Comparison of ENCODE assay signal across 15 mouse cellular contexts in the genomic region with DNA sequence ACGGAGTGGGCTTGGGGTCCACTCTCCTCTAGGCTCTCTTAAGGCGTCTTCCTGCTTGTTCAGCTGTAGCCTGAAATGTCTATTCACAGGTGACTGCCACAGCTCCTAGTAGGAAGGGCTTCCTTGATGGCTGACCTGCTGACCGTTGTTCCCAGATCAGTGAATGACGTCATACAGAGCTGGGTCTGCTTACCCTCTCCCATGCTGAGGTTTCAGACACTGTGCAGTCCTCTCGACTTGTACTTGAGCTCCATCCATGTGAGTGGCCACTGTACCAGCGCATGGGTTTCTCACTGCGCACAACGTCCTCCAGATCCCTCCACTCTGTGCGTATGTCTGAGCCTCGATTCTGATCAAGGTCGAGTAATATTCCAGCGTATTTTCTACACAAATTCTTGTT. TPM values are rescaled to one million over a fixed set of nuclear protein-coding genes. Genes with fewer than 3 reads are reported as not detected.
DNase-seq lines count a peak whose midpoint lies in the region; ATAC-seq lines count a peak whose summit lies in the region.
"Had no signal": no experiment of that assay in that cellular context is flagged by ENCODE, and none has a peak within 500 bp of the region (broad histone marks: within the 10 kb centered on the region; RNA-seq: fewer than 3 reads in every experiment).

No protein-coding gene starts in this region.

- WGBS in kidney, embryonic 14.5 days: 71% methylated on average over 12 of the region's 12 CpGs
- 51% methylated on average over 12 of the region's 12 CpGs for WGBS in liver, embryonic 12.5 days (ENCODE audit: insufficient replicate concordance)

- H3K27ac ChIP-seq in kidney, embryonic 14.5 days (ENCODE audit: low read depth, low read length): 0 out of 2 replicates have a peak overlapping the region, but pooled peaks have one; percentile 17
- peak overlapping the region; percentile 64 for H3K27ac ChIP-seq in liver, embryonic 12.5 days
- H3K27ac ChIP-seq: forebrain, embryonic 10.5 days had no signal

- no peak overlapping the region for H3K9ac ChIP-seq in kidney, embryonic 14.5 days (ENCODE audit: low read depth, low read length)
- H3K9ac ChIP-seq in liver, embryonic 12.5 days: no peak overlapping the region

- no peaks in the 10 kb centered on the region for H3K4me1 ChIP-seq in kidney, embryonic 14.5 days (ENCODE audit: control insufficient read depth, insufficient read depth, low read length)
- H3K4me1 ChIP-seq in liver, embryonic 12.5 days: peaks cover 24% of the 10 kb centered on the region

- DNase-seq in embryo, embryonic 10.5 days (ENCODE audit: low spot score): peak; percentile 16
- DNase-seq in embryo, embryonic 9.5 days (ENCODE audit: extremely low spot score): no peak
- no peak for DNase-seq in kidney, adult 8-10 months
- peak; percentile 58 for DNase-seq in MN1 (ENCODE audit: low spot score)
- no peak for DNase-seq in adrenal gland, postnatal 36 days
- DNase-seq in neural tube, embryonic 10.5 days (ENCODE audit: extremely low spot score, low spot score): no peak
- DNase-seq: cerebellum, postnatal 14 days; gastrocnemius, postnatal 25 days; kidney, adult 2 months; right cerebral cortex, postnatal 25 days had no signal

- no peak for ATAC-seq in kidney, embryonic 14.5 days (ENCODE audit: low FRiP score, low TSS enrichment)
- peak; percentile 16; the same call in 1 of the 2 replicates for ATAC-seq in liver, embryonic 12.5 days

- no peaks in the 10 kb centered on the region for H3K9me3 ChIP-seq in kidney, embryonic 14.5 days (ENCODE audit: control insufficient read depth, low read length)
- H3K9me3 ChIP-seq in liver, embryonic 12.5 days (replicated peaks): no peaks in the 10 kb centered on the region
- H3K9me3 ChIP-seq: forebrain, embryonic 10.5 days had no signal

- no peak overlapping the region for H3K4me3 ChIP-seq in kidney, embryonic 14.5 days (ENCODE audit: low read length)
- no peak overlapping the region for H3K4me3 ChIP-seq in liver, embryonic 12.5 days
- H3K4me3 ChIP-seq: forebrain, embryonic 10.5 days had no signal

- peaks cover 85% of the 10 kb centered on the region for H3K36me3 ChIP-seq in kidney, embryonic 14.5 days (ENCODE audit: control insufficient read depth, insufficient read depth, low read length)
- peaks cover 94% of the 10 kb centered on the region for H3K36me3 ChIP-seq in liver, embryonic 12.5 days

- no peaks in the 10 kb centered on the region for H3K27me3 ChIP-seq in kidney, embryonic 14.5 days (ENCODE audit: control insufficient read depth, insufficient read depth, low read length)
- no peaks in the 10 kb centered on the region for H3K27me3 ChIP-seq in liver, embryonic 12.5 days (replicated peaks)

- H3K4me2 ChIP-seq in kidney, embryonic 14.5 days (replicated peaks; ENCODE audit: low read depth, low read length): no peak overlapping the region
- no peak overlapping the region for H3K4me2 ChIP-seq in liver, embryonic 12.5 days

RNA-seq across cellular contexts. Expression of gene Pias4, which starts 15.1 kb away (rescaled TPM):
- 45.3 and 48.4 TPM in 2 replicates for polyA plus RNA-seq in kidney, embryonic 14.5 days (2014; fragmentation: Nextera tagmentation; extraction: Ambion mirVana)
- polyA plus RNA-seq in liver, embryonic 12.5 days (2016; fragmentation: Nextera tagmentation; extraction: Ambion mirVana): 28.9 and 29.7 TPM in 2 replicates
- total RNA-seq in adrenal gland, postnatal 36 days (2021): 10 to 100 TPM; 26.7 to 28.2 TPM

RNA-seq across cellular contexts. Expression of gene Zbtb7a, which starts 17.6 kb away (rescaled TPM):
- 16.1 and 18.1 TPM in 2 replicates for polyA plus RNA-seq in kidney, embryonic 14.5 days (2014; fragmentation: Nextera tagmentation; extraction: Ambion mirVana)
- 74.0 and 76.0 TPM in 2 replicates for polyA plus RNA-seq in liver, embryonic 12.5 days (2016; fragmentation: Nextera tagmentation; extraction: Ambion mirVana)
- total RNA-seq in adrenal gland, postnatal 36 days (2021): 10 to 100 TPM; 69.9 to 84.0 TPM

RNA-seq across cellular contexts. Expression of gene Eef2, which starts 23.8 kb away (rescaled TPM):
- polyA plus RNA-seq in kidney, embryonic 14.5 days (2014; fragmentation: Nextera tagmentation; extraction: Ambion mirVana): 465 and 473 TPM in 2 replicates
- 440 and 450 TPM in 2 replicates for polyA plus RNA-seq in liver, embryonic 12.5 days (2016; fragmentation: Nextera tagmentation; extraction: Ambion mirVana)
- total RNA-seq in adrenal gland, postnatal 36 days (2021): 1,000 to 10,000 TPM; 1,540 to 1,602 TPM

RNA-seq across cellular contexts. Expression of gene Dapk3, which starts 30.2 kb away (rescaled TPM):
- polyA plus RNA-seq in kidney, embryonic 14.5 days (2014; fragmentation: Nextera tagmentation; extraction: Ambion mirVana): 45.7 and 58.0 TPM in 2 replicates
- polyA plus RNA-seq in liver, embryonic 12.5 days (2016; fragmentation: Nextera tagmentation; extraction: Ambion mirVana): 41.7 TPM in 2 replicates
- total RNA-seq in adrenal gland, postnatal 36 days (2021): 10 to 100 TPM; 77.1 to 78.2 TPM

RNA-seq across cellular contexts. Expression of gene 4930442H23Rik, which starts 31.0 kb away (rescaled TPM):
- not detected in 2 replicates for polyA plus RNA-seq in kidney, embryonic 14.5 days (2014; fragmentation: Nextera tagmentation; extraction: Ambion mirVana)
- not detected in 2 replicates for polyA plus RNA-seq in liver, embryonic 12.5 days (2016; fragmentation: Nextera tagmentation; extraction: Ambion mirVana)
- not detected for total RNA-seq in adrenal gland, postnatal 36 days (2021)
- total RNA-seq: gastrocnemius, postnatal 25 days; left cerebral cortex, postnatal 14 days had no signal
- polyA plus RNA-seq: forebrain, embryonic 10.5 days; kidney, adult 2 months; neural tube, embryonic 14.5 days had no signal

Comparison
In these comparisons a context has a peak if more than half of its experiments do, and no peak if none do; other contexts are left out.
1. DNase-seq: peak in embryo, embryonic 10.5 days (single experiment) and MN1 (single experiment); none in embryo, embryonic 9.5 days (single experiment), kidney, adult 8-10 months (0 of 2), adrenal gland, postnatal 36 days (0 of 2) and neural tube, embryonic 10.5 days (single experiment).